9 mouse cellular contexts compared by ENCODE assay signal in the genomic region with DNA sequence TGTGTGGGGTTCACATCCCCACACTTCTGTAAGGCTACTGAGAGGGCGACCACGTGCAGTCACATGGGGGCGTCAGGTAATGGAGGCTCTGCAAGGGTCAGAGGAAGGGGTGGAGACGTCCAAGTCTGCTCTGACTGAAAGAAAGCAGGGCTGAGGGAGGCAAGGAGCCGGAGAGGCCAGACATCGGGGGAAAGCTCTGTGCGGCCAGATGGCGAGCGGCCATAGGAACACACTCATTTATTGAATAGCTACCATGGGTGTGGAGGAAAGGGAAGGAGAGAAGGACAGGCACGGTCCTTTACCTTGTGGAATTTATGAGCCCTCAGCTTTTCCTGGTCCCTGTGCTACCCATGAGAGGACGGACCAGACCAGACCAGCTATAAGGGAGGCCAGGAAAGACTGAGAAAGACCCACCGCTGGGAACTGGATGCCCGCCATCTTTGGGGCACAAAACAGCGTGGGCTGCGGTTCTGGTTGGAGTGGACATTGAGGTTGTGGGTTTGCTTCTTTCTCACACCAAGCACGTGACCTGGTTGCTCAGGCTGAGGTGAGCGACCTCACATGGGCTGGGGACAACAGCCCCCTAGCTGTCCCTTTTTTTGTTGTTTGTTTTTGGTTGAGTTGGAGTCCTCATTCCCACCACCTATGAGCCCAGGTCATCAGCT. TPM values are rescaled to one million over a fixed set of nuclear protein-coding genes. Genes with fewer than 3 reads are reported as not detected.
DNase-seq lines count a peak whose midpoint lies in the region; ATAC-seq lines count a peak whose summit lies in the region.
"Had no signal": no experiment of that assay in that cellular context is flagged by ENCODE, and none has a peak within 500 bp of the region (broad histone marks: within the 10 kb centered on the region; RNA-seq: fewer than 3 reads in every experiment).

No protein-coding gene starts in this region.

- no peak overlapping the region for H3K4me2 ChIP-seq in forebrain, embryonic 12.5 days
- H3K4me2 ChIP-seq in forebrain, embryonic 16.5 days (ENCODE audit: low read length): no peak overlapping the region
- H3K4me2 ChIP-seq in midbrain, embryonic 13.5 days (replicated peaks): no peak overlapping the region

- no peak overlapping the region for H3K4me3 ChIP-seq in forebrain, embryonic 12.5 days (replicated peaks)
- H3K4me3 ChIP-seq in forebrain, embryonic 16.5 days (replicated peaks; ENCODE audit: low read length): no peak overlapping the region
- peak overlapping the region; percentile 79 for H3K4me3 ChIP-seq in megakaryocyte, embryonic 14.5 days (replicated peaks)
- H3K4me3 ChIP-seq in midbrain, embryonic 13.5 days (replicated peaks): no peak overlapping the region

- H3K4me1 ChIP-seq in forebrain, embryonic 12.5 days: peaks cover 36% of the 10 kb centered on the region
- peaks cover 2% of the 10 kb centered on the region for H3K4me1 ChIP-seq in forebrain, embryonic 16.5 days (replicated peaks; ENCODE audit: control insufficient read depth, insufficient read depth, low read length)
- peaks cover 86% of the 10 kb centered on the region for H3K4me1 ChIP-seq in megakaryocyte, embryonic 14.5 days
- H3K4me1 ChIP-seq in midbrain, embryonic 13.5 days (replicated peaks): peaks cover 32% of the 10 kb centered on the region

- H3K9ac ChIP-seq in forebrain, embryonic 12.5 days: no peak overlapping the region; the same call in 1 of the 2 replicates
- no peak overlapping the region for H3K9ac ChIP-seq in forebrain, embryonic 16.5 days (replicated peaks; ENCODE audit: low read depth, low read length)
- H3K9ac ChIP-seq in midbrain, embryonic 13.5 days (replicated peaks): no peak overlapping the region

- 85% methylated on average over 17 of the region's 17 CpGs for WGBS in forebrain, embryonic 12.5 days
- 86% methylated on average over 17 of the region's 17 CpGs for WGBS in forebrain, embryonic 16.5 days
- WGBS in midbrain, embryonic 13.5 days: 89% methylated on average over 17 of the region's 17 CpGs

- no peaks in the 10 kb centered on the region for H3K36me3 ChIP-seq in forebrain, embryonic 12.5 days (replicated peaks)
- H3K36me3 ChIP-seq in forebrain, embryonic 16.5 days (ENCODE audit: control insufficient read depth, insufficient read depth): no peaks in the 10 kb centered on the region
- peaks cover 75% of the 10 kb centered on the region for H3K36me3 ChIP-seq in megakaryocyte, embryonic 14.5 days (replicated peaks; ENCODE audit: low read length)
- no peaks in the 10 kb centered on the region for H3K36me3 ChIP-seq in midbrain, embryonic 13.5 days

- DNase-seq in heart, postnatal 4 days: peak; percentile 54
- DNase-seq in adrenal gland, adult 8-10 months: no peak
- DNase-seq in right cerebral cortex, adult 18-20 months: no peak
- DNase-seq: kidney, postnatal 14 days had no signal

- no peaks in the 10 kb centered on the region for H3K9me3 ChIP-seq in forebrain, embryonic 12.5 days
- no peaks in the 10 kb centered on the region for H3K9me3 ChIP-seq in forebrain, embryonic 16.5 days (ENCODE audit: control insufficient read depth, low read length)
- H3K9me3 ChIP-seq in megakaryocyte, embryonic 14.5 days: no peaks in the 10 kb centered on the region
- no peaks in the 10 kb centered on the region for H3K9me3 ChIP-seq in midbrain, embryonic 13.5 days

- no peaks in the 10 kb centered on the region for H3K27me3 ChIP-seq in forebrain, embryonic 12.5 days
- H3K27me3 ChIP-seq in forebrain, embryonic 16.5 days (replicated peaks; ENCODE audit: control insufficient read depth, insufficient read depth, low read length): no peaks in the 10 kb centered on the region
- no peaks in the 10 kb centered on the region for H3K27me3 ChIP-seq in megakaryocyte, embryonic 14.5 days (replicated peaks)
- no peaks in the 10 kb centered on the region for H3K27me3 ChIP-seq in midbrain, embryonic 13.5 days

- peak overlapping the region; percentile 71 for H3K27ac ChIP-seq in forebrain, embryonic 12.5 days
- H3K27ac ChIP-seq in forebrain, embryonic 16.5 days (ENCODE audit: low read length): no peak overlapping the region
- peak overlapping the region; percentile 63; the same call in 1 of the 2 replicates for H3K27ac ChIP-seq in midbrain, embryonic 13.5 days

- ATAC-seq in forebrain, embryonic 12.5 days (ENCODE audit: low FRiP score): no peak
- no peak for ATAC-seq in forebrain, embryonic 16.5 days
- no peak for ATAC-seq in megakaryocyte, adult 5-6 weeks (ENCODE audit: poor library complexity, severe bottlenecking)
- ATAC-seq in midbrain, embryonic 13.5 days: no peak

RNA-seq across cellular contexts. Expression of a gene that starts 22.1 kb away (rescaled TPM):
- 124 and 137 TPM in 2 replicates for polyA plus RNA-seq in forebrain, embryonic 12.5 days (2016; fragmentation: Nextera tagmentation; extraction: Ambion mirVana)
- 58.5 and 66.0 TPM in 2 replicates for polyA plus RNA-seq in forebrain, embryonic 16.5 days (2015; fragmentation: Nextera tagmentation; extraction: Ambion mirVana)
- 872 and 1,542 TPM in 2 replicates for polyA plus RNA-seq in megakaryocyte, embryonic 14.5 days (2012; ENCODE audit: insufficient read depth, low replicate concordance)
- 315 and 324 TPM in 2 replicates for total RNA-seq in megakaryocyte, adult 5-6 weeks (2015)
- 155 and 184 TPM in 2 replicates for total RNA-seq in megakaryocyte, adult 5-6 weeks (2017)
- total RNA-seq in heart, postnatal 4 days (2021): 100 to 1,000 TPM; 170 to 175 TPM
- 60.4 and 71.4 TPM in 2 replicates for polyA plus RNA-seq in midbrain, embryonic 13.5 days (2015; fragmentation: Nextera tagmentation; extraction: Ambion mirVana)
- total RNA-seq in adrenal gland, adult 8-10 months (2022): 100 to 1,000 TPM; 350 to 623 (median 446) TPM

RNA-seq across cellular contexts. Expression of a gene that starts 24.9 kb away (rescaled TPM):
- 31.1 and 32.9 TPM in 2 replicates for polyA plus RNA-seq in forebrain, embryonic 12.5 days (2016; fragmentation: Nextera tagmentation; extraction: Ambion mirVana)
- 24.9 and 25.7 TPM in 2 replicates for polyA plus RNA-seq in forebrain, embryonic 16.5 days (2015; fragmentation: Nextera tagmentation; extraction: Ambion mirVana)
- polyA plus RNA-seq in megakaryocyte, embryonic 14.5 days (2012; ENCODE audit: insufficient read depth, low replicate concordance): 8.7 and 11.5 TPM in 2 replicates
- total RNA-seq in megakaryocyte, adult 5-6 weeks (2015): 16.3 and 19.3 TPM in 2 replicates
- 44.0 and 57.5 TPM in 2 replicates for total RNA-seq in megakaryocyte, adult 5-6 weeks (2017)
- total RNA-seq in heart, postnatal 4 days (2021): 10 to 100 TPM; 13.7 to 14.6 TPM
- 24.6 and 27.3 TPM in 2 replicates for polyA plus RNA-seq in midbrain, embryonic 13.5 days (2015; fragmentation: Nextera tagmentation; extraction: Ambion mirVana)
- total RNA-seq in adrenal gland, adult 8-10 months (2022): 10 to 100 TPM; 22.8 to 29.9 (median 25.9) TPM
